Mouse (Mus musculus) erythroblast, embryonic 14.5 days (primary cell): ENCODE data around the gene Slc44a5.

ENCODE experiments used
- GATA1 ChIP-seq: IDR thresholded peaks from 2 replicates; pipeline ENCODE4 v1.6.1; 2012; ENCODE audit warnings: low read length, inconsistent platforms, mixed read lengths
- TAL1 ChIP-seq: IDR thresholded peaks from 3 replicates; pipeline ENCODE4 v1.6.1; 2012; ENCODE audit warnings: low read length, inconsistent platforms, mixed read lengths

- TF ChIP-seq GATA1 (no peak), TAL1 (no peak)
Observed at GRCm38 (mm10) chr3:154252219-154252618, 279.0 kb downstream of the Slc44a5 start.
